Mouse (Mus musculus) ES-E14 (cell line): ENCODE data around the gene Hnrnpc. TPM values are rescaled to one million over a fixed set of nuclear protein-coding genes. Genes with fewer than 3 reads are reported as not detected.

Experiments used
- DNase-seq: peaks from one replicate; pipeline ENCODE4 v3.0.0-alpha.2; 2013; ENCODE audit warnings: low read depth, low spot score
- H3K27ac ChIP-seq: 2 replicates; pipeline ENCODE4 v1.5.1; 2012; ENCODE audit warnings: low read depth, mild to moderate bottlenecking, low read length, moderate library complexity, mixed read lengths; ENCODE audit not compliant: poor library complexity, insufficient read depth, severe bottlenecking
- H3K36me3 ChIP-seq: 2 replicates; pipeline ENCODE4 v1.6.1; 2012; ENCODE audit warnings: mild to moderate bottlenecking, low read length, moderate library complexity, mixed read lengths; ENCODE audit not compliant: control insufficient read depth, poor library complexity, insufficient read depth, severe bottlenecking
- H3K4me1 ChIP-seq, 2 experiments: fragments of 150-350 bp in 1 of 2; sonication (generic) in 1 of 2; 2 replicates each; pipeline ENCODE4 v1.6.1; 2012; ENCODE audit warnings: low read length in 2 of 2, mild to moderate bottlenecking in 1 of 2, mixed read lengths in 1 of 2; ENCODE audit not compliant: control insufficient read depth in 2 of 2, insufficient read depth in 2 of 2, poor library complexity in 1 of 2
- H3K4me3 ChIP-seq, 2 experiments: fragments of 150-350 bp in 1 of 2; sonication (generic) in 1 of 2; 2 replicates each; pipeline ENCODE4 v1.5.1; 2012; ENCODE audit warnings: low read length in 2 of 2, low read depth in 1 of 2, mild to moderate bottlenecking in 1 of 2, mixed read lengths in 1 of 2; ENCODE audit not compliant: insufficient read depth in 1 of 2, poor library complexity in 1 of 2, severe bottlenecking in 1 of 2
- H3K9ac ChIP-seq: 2 replicates; pipeline ENCODE4 v1.6.1; 2012; ENCODE audit warnings: low read depth, mild to moderate bottlenecking, low read length, mixed read lengths; ENCODE audit not compliant: poor library complexity, insufficient read depth, severe bottlenecking
- H3K9me3 ChIP-seq: fragments of 150-350 bp; sonication (generic); 2 replicates; pipeline ENCODE4 v1.6.1; 2012; ENCODE audit warnings: low read depth, mild to moderate bottlenecking, low read length; ENCODE audit not compliant: control insufficient read depth, insufficient read depth
- CHD2 ChIP-seq: IDR thresholded peaks from 2 replicates; pipeline ENCODE4 v1.6.1; 2014; ENCODE audit warnings: mild to moderate bottlenecking, low read depth, low read length, inconsistent platforms
- HCFC1 ChIP-seq: IDR thresholded peaks from 2 replicates; pipeline ENCODE4 v1.6.1; 2012; ENCODE audit warnings: low read length, inconsistent platforms, borderline replicate concordance; ENCODE audit not compliant: insufficient read depth
- MAFK ChIP-seq: IDR thresholded peaks from 2 replicates; pipeline ENCODE4 v1.6.1; 2014; ENCODE audit warnings: mild to moderate bottlenecking, low read depth, low read length, inconsistent platforms; ENCODE audit not compliant: insufficient read depth
- ZC3H11A ChIP-seq: IDR thresholded peaks from 2 replicates; pipeline ENCODE4 v1.6.1; 2012; ENCODE audit warnings: low read depth, mild to moderate bottlenecking, inconsistent platforms, low read length, borderline replicate concordance
- ZNF384 ChIP-seq: IDR thresholded peaks from 2 replicates; pipeline ENCODE4 v1.6.1; 2012; ENCODE audit warnings: low read depth, low read length, inconsistent platforms
- in situ Hi-C, 2 experiments: fragments of 600-800 bp; cut with MboI; formaldehyde crosslinking; loops; one replicate each; pipeline ENCODE4 v1.15.1; 2025; ENCODE audit warnings: low sequenced_read_pairs in 2 of 2, inconsistent platforms in 1 of 2; ENCODE audit not compliant: unreplicated experiment in 2 of 2
- total RNA-seq: library from RNA; depleted of rRNA; stranded (reverse); fragments of 300-350 nt; gene quantifications from 2 replicates; pipeline ENCODE4 v1.2.3, GENCODE M21; 2012

The Hnrnpc gene
- total RNA-seq, 1 experiment = 267 TPM

- in situ Hi-C loops = no loop called here
- DNase-seq = no peak
- Histone ChIP-seq H3K4me1 (peaks cover 3 to 5% of the 10 kb centered on the region in 2 experiments; a peak in 2 of 4 replicates), H3K9ac (no peak overlapping the region), H3K4me3 (no peak overlapping the region), H3K27ac (no peak overlapping the region), H3K36me3 (no peaks in the 10 kb centered on the region), H3K9me3 (no peaks in the 10 kb centered on the region)
- TF ChIP-seq HCFC1 = no peak
- no peak for TF ChIP-seq MAFK
- TF ChIP-seq ZC3H11A = no peak
- no peak for TF ChIP-seq ZNF384
- TF ChIP-seq CHD2 = no peak
Observed at GRCm38 (mm10) chr14:52144165-52144564, 40.3 kb upstream of the Hnrnpc start.

GRCm38 (mm10) chr14:52141445-52142127 is 37.8 kb upstream of the Hnrnpc start:
- no peak for TF ChIP-seq ZC3H11A
- DNase-seq = no peak
- no peak overlapping the region for H3K27ac ChIP-seq
- H3K9ac ChIP-seq = no peak overlapping the region; the same call in 1 of the 2 replicates
- H3K36me3 ChIP-seq = no peaks in the 10 kb centered on the region
- peaks cover 3 to 5% of the 10 kb centered on the region in 2 experiments; a peak in 2 of 4 replicates for H3K4me1 ChIP-seq
- H3K4me3 ChIP-seq = peak overlapping the region in 1 of 2 experiments; percentile 10; a peak in 1 of 4 replicates
- in situ Hi-C loops = no loop called here
- H3K9me3 ChIP-seq = no peaks in the 10 kb centered on the region

- in situ Hi-C loops = no loop called here
- no peak for DNase-seq
- TF ChIP-seq MAFK = no peak
- TF ChIP-seq ZNF384 = no peak
- TF ChIP-seq HCFC1 = no peak
- no peak for TF ChIP-seq CHD2
- no peak for TF ChIP-seq ZC3H11A
- H3K4me3 ChIP-seq = peak overlapping the region in 1 of 2 experiments; percentile 10; a peak in 1 of 4 replicates
- H3K9ac ChIP-seq = peak overlapping the region; percentile 16; the same call in 1 of the 2 replicates
- peaks cover 3 to 5% of the 10 kb centered on the region in 2 experiments; a peak in 2 of 4 replicates for H3K4me1 ChIP-seq
- no peak overlapping the region for H3K27ac ChIP-seq
- no peaks in the 10 kb centered on the region for H3K9me3 ChIP-seq
- H3K36me3 ChIP-seq = no peaks in the 10 kb centered on the region
Observed at GRCm38 (mm10) chr14:52140577-52141444, 37.0 kb upstream of the Hnrnpc start.

- in situ Hi-C loops = no loop called here
Observed at GRCm38 (mm10) chr14:52133584-52133983, 29.8 kb upstream of the Hnrnpc start.

More at GRCm38 (mm10) chr14:52133584-52133983, 29.8 kb upstream of the Hnrnpc start:
- Histone ChIP-seq H3K36me3 (no peaks in the 10 kb centered on the region), H3K27ac (no peak overlapping the region), H3K9me3 (no peaks in the 10 kb centered on the region), H3K9ac (no peak overlapping the region), H3K4me1 (no peaks in the 10 kb centered on the region), H3K4me3 (no peak overlapping the region)
- TF ChIP-seq MAFK (no peak), ZC3H11A (no peak), HCFC1 (no peak)
- DNase-seq = no peak
